Mouse (Mus musculus) forelimb bud, embryonic 11.5 days (tissue): ENCODE measurements around the gene Furin.
"Not testable (repeated sequence)": the region's sequence is repeated elsewhere in the genome, so short reads cannot be mapped to it uniquely, and the experiment has no call there.

Experiments used
- DNase-seq: peaks from one replicate; pipeline ENCODE4 v3.0.0-alpha.2; 2012; ENCODE audit warnings: low read depth, low spot score

Gene Furin

DNA sequence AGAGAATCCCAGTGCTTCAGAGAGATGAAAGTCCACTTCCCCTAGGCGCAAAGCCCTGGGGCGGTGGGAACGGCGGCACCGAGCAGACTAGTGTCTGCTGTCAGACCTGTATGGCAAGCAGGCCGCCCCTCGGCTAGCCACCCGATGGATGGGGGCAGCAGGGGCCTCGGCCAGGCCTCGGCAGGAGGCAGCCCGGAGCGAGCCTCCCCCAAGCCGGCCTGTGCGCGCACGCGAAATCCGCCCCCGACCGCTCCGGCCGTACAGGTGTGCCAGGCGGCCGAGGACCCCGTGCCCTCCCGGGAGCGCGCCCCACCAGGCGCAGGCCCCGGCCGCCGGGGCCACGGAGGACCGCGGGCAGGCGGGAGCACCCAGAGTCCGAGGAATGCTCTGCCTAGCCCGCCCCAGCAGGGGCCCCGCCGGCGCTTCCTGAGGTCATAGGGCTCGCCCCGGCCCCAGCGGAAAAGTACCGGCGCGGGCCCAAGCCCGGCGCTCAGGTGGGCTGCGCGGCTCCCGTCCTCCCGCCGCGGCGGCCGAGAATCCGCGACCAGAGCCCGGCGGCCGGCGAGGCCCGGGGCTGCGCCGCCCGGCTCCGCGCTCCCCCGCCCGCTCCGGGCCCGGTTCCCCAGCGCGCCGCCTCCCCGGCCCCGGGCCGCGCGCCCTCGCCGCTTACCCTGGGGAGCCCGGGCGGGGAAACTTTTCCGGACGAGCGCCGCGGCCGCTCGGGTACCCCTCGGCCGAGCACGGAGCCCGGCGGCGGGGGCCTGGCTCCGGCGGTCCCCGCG lies 3.2 kb downstream of the Furin start:
- DNase-seq, result peak; percentile 39

DNA sequence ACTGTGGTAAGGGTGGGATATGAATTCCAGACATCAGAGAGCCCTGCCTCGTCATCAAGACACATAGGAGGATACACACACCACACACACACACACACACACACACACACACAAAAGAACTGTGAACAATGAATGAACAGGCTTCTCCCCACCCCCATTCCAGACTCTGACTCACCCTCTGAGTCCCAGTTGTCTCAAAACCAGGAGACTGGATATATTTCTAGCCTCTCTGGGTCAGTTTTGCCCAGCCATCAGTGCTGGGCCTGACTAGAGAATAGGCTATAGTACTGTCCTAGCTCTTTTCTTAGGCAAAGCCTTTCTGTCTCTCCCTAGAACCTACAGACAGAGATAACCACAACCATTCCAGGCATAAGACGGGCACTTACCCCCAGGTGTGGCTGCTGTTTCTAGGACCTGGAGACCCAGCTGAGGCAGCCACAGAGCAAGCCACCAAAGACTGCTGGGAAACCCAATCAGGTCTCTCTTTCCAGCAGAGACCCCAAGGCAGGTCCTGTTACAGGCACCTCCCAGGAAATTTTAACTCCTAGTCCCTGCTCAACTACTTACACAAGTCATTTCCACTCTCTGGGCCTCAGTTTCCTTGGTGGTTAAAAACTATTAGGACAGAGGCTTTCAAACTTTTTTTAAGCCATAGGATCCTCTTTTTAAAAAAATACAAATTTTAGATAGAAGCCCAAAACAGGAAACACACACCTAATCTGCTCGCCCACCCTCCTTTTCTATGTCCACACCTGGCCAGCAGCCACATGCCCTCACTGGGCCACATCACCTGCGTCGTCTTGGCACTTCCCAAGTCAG lies 4.0 kb downstream of the Furin start:
- DNase-seq, result no peak

DNA sequence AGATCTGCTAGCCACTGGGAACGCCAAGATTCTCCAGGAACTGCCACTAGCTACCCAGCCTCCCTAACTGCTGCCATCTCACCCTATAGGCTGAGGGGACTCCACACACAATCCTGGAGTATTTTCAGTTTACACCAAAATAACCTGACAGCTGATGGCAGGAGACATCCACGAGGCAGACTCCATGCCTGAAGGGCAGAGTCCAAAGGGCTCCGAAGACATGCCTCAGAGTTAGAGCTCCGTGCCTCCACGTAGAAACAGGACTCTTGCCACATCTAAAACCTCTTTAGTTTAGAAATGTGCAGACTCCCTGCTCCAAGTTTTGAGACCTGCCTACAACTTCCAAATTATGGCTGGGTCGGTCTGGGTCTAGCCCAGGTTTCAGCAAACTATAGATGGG lies 4.7 kb downstream of the Furin start:
- no peak for DNase-seq

DNA sequence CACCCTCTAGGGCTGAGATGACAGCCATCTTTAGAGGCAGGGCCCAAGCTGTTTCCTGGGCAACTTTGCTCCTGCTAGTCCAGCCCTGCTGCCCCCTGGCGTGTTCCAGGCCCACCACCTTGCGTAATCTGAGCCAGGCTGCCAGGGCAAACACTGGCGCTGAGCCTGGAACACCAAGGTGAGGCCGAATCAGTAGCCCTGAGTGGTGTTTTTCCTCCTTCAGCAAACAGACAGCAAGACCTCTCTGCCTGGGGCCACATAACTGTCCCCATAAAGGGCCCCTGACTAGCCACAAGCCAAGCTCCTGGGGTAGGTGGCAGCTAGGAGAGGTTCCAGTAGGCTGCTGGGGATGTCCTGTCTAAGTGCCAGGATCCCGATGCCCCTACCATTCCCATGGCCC lies 5.1 kb downstream of the Furin start:
- DNase-seq, result no peak

DNA sequence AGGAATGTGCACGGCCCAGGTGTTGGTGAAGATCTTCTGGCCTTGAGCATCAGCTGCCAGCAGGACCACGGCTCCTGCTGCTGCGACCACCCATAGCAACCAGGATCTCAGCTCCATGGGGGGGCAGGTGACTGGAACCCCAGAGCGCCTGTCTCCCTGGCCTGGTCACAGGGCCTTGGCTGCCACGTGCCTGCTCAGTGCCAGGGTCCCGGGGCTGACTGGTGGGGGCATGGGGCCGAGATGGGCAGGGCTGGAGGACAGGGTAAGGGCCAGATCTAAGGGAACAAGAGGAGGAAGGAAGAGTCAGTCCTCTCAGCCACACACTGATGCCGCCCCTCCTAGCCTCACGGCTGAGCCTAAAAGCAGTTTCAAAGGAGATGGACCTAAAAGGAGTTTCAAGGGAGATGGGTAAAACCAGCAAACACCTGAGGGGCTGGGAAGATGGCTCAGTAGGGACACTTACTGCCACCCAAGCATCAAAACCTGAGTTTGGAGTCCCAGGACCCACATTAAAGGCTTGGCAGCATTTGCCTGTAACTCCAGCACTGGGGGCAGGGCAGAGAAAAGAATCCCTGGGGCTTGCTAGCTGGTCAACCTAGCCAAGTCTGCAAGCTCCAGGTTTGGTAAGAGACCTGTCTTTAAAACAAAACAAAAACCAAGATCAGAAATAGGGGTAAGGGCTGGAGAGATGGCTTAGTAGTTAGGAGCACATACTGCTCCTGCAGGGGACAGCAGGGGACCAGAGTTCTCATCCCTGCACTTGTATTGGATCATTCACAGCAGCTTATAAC lies 6.4 kb downstream of the Furin start:
- no peak for DNase-seq

DNA sequence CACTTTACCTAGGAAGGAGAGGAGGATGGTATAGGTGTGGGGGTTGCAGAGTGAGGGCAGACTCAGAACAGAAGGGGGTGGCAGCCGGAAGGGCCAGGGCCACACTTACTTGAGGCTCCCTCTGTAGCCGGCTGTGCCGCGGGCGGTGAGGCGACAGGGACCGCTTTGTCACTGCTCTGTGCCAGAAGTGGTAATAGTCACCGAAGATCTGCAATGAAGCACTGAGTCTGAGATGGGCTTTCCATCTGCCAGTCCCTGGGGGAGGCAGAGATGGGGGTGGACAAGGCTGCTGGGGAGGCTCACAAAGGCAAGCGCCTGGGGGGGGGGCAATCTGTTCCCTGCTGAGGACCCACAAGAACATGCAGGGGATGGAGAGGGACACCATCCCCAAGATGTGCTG lies 7.2 kb downstream of the Furin start:
- DNase-seq, result no peak

DNA sequence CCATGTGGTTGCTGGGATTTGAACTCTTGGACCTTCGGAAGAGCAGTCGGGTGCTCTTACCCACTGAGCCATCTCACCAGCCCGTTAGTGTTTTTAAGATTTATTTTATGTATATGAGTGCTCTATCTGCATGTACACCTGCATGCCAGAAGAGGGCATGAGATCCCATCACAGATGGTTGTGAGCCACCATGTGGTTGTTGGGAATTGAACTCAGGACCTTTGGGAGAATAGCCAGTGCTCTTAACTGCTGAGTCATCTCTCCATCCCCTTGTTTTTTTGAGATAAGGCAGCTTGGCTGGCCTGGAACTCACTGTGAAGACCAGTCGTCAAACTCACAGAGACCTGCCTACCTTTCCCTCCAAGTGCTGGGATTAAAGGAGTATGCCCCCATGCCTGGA lies 8.8 kb downstream of the Furin start:
- DNase-seq, result not testable (repeated sequence)

DNA sequence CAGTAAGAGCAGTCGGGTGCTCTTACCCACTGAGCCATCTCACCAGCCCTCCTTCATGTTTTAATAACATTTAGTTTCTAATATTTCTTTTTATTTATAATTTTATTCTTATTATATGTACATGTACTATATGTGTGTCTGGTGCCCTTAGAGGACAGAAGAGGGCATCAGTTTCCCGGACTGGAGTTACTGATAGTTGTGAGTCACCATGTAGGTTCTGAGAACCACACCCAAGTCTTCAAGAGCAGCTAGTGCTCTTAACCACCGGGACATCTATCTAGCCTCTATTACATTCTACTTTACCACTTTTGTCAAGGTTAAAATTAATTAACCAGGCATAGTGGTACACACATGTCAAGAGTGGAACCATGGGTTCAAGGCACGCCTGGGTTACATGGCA lies 10.6 kb downstream of the Furin start:
- no peak for DNase-seq

DNA sequence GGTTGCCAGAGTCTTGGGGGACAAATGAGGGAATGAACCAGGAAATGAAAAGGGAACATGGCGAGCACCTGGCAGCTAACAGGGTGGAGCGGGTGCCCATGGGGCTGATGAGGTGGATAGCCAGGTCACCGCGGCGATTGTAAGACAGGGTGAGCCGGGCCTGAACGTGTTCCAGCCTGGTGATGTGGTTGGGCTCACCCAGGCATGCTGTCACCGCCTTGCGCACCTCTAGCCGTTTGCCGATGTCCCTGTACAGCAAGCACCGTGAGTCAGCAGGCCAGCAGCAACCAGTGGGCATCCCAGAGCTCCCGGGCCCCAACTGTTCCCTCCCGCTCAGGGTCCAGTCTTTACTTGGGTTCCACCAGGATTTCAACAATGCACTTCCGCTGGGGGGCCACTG lies 13.1 kb downstream of the Furin start:
- no peak for DNase-seq

DNA sequence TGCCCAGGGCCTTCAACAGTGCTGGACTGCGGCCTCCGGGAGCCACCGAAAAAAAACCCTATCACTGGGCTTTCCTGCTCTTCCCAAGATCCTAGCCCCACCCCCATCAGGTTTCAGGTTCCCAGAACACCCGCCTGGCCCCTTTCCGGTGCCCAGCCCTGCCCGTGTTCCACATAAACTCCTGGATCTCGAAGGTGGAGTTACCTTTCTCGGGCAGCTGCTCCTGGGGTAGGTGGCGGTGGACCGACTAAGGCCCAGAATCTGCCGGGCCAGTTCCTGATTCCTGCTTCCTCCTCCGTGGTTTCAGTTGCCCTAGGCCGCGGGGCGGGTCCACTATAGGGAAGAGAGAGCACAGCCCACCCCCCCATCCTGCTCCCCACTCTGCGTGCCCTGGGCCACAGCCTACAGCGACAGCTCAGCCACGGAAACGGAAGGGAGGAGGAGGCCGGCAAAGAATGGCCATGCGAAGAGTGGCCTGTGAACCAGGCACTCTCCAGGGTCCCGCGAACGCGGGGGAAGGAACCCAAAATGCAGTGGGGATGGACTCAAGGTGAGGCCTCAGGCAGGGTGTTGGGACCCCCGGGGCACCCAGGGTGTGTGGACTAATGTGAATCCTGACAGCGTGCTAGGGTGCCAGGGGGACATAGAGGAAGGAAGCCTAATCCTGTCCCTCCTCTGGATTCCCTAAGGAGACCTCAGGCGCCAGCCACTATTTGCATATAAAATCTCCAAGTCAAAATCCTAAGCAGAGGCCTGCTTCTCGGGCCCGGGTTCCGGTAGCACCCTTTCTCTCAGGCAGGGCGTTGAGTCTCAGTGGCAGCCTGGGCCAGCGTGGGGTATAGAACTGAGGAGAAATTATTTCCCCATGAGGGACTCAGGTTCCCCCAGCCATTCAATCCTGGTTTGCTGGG lies 17.3 kb downstream of the Furin start, which contains the start of gene Fes:
TSS of gene Fes (minus strand) at position 314 of the 911 bp plus-strand sequence.
- peak; percentile 59 for DNase-seq

DNA sequence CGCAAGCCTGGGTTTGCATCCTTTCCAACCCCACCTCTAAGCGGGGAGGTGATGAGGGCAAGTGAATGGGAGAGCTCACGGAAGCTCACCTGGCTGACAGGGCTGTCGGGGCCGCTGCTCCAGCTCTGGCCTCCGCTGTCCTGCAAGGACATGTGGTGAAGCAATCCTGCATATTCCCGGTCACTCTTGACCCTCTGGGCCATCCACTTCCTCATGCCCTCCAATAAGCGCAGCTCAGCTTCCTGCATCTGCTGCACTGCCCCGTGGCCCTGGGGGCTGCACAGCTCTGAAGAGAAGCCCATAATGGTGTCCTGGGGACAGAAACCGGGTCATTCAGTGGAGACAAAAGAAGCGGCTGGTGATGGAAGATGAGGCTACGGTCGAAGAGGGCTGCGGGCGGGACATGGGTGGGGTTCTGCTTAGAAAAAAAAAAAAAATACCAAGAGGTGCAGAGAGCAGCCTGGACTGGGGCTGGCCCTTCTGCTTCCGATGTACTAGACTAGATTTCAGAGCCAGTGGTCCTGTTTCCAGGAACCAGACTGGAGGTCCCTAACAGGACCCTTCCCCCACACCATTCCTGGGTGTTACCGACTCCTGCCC lies 18.1 kb downstream of the Furin start:
- DNase-seq, result no peak

DNA sequence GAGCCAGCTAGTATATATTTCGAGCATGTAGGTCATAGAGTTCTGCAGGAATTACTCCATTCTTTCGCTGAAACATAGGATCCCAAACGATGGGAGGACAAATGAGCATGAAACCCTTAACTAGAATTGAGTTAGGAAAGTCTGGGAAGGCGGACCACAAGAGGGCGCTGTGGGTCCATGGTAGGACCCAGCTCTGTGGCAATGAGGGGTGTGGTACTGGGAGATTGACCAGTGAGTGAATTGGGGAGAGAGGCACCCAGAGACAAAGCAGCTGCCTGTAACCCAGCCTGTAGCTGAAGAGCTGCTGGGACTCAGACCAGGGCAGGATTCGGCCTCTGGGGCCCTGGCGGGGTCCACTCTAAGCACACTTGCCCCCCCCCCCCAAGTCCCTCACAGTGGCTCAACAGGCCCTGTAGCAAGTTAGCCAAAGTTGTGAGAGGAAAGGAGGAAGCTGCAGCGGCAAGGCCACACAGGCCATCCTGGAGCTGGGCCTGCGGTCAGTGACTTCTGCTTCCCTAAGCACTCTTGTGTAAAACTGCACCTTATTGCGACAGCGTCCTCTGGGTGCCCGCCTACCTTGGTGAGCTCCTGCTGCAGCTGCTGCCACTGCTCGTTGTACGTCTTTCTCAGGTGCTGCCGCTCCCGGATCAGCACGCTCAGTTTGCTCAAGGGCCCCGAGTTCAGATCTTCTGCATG lies 18.9 kb downstream of the Furin start:
- DNase-seq, result peak; percentile 94

DNA sequence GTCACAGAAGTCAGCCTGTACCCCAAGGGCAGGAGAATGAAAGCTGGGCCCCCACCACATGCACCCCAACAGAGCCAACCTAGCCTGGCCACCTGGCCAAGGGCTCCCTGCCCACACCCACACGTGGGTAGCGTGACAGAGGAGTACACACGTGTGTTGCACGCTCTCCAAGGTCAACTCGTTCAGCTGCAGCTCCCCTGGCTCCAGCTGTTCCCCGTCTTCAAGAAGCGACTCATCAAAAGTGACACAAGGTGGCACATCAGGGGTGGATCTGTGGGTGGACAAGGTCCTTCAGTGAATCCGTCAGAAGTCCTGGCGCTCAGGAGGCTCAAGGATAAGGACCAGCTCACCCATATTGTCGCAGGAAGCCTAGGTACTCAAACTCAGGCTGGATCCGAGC lies 22.3 kb downstream of the Furin start:
- no peak for DNase-seq

DNA sequence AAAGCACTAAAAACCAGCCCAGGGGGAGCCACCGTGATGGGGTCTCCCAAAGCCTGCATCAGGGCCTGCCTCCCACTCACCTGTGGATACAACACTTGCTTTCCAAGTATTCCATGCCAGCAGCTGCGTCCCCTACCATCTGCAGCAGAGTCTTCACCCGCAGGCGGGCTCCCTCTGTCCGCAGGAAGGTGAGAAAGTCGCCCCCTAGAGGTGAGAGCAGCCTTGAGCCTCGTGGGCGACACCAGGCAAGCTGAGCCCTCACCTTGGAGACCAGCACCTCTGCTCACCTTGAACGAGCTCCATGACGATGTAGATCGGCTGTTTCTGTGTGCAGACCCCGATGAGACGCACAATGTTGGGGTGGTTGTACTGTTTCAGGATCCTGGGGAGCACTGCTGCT lies 25.7 kb downstream of the Furin start:
- peak; percentile 12 for DNase-seq

DNA sequence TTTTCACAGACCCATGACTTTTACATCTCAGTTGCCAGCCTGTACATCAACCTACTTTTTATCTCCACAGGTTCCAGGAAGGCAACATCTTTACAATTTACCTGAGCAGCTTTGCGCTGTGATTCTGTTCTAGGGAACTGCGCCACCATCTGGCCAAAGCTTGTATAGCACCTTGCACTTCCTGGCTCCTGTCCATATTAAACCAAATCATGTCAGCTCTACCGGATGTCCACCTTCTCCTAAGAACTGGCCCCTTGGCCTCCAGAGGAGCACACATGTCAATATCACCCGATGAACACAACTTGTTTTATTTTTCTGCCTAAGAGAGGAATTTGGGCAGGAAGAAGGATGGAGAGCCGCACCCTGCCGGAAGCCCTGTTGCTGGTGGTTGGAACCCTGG lies 27.8 kb downstream of the Furin start:
- peak; percentile 67 for DNase-seq

DNA sequence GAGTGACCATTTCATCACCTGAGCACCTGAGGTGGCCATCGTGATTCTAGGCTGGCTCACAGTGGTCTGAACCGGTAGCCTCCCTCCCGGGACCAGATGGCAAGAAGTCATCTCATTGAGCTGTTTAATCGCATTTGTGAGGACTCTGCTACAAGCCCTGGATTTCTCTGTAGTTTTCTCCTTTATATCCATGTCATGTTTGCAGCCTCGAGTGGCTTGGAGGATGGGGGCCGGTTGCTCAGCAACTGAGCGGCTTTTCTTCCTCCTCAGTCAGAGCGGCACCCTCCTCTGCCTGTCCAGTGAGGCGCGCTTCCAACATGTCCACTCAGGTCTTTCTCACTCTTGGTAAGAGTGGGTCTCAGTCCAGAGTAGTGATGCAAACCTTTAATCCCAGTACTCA lies 29.0 kb downstream of the Furin start:
- no peak for DNase-seq

DNA sequence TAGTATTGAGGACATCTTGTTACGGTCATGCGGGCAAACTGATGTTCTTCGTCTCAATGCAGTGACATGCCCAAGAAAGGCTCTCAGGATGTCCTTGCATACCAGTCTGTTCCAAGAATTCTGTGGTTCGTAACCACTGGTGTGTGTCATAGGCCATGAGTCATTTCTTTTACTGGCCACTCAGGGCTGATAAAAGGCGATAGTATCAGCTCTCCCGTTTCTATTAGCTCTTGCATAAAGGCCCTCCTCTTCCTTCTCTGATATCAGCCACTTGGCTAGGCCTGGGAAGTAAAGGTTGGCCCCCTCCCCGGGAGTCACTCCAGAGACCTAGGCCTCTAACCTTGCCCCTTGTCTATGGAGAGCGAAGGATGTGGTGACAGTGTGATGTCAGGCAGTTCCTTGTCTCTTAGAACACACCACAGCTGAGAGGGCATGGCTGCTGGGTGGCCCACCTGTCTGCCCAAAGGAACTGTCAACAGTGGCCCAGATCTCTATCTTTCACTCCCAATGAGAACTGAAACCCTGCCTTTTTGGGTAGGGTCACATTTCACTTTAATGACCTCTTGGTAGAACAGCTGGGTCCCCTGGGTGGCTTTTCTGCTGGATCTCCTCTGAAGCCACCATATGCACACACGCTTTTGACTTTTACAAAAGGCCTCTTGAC lies 29.7 kb downstream of the Furin start:
- DNase-seq, result no peak

DNA sequence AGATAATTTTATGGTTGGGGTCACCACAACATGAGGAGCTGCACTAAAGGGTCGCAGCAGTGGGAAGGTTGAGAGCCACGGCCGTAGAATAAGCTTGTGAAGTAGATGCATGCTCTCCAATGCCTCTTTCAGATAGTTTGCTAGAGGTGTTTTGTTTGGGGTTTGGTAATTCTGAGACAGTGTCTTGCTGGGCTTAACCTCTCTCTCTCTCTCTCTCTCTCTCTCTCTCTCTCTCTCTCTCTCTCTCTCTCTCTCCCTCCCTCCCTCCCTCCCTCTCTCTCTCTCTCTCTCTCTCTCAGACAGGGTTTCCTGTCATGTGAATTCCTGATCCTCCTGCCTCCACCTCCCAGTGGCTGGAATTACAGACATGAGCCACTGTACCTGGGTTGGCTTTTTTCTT lies 30.5 kb downstream of the Furin start:
- no peak for DNase-seq

DNA sequence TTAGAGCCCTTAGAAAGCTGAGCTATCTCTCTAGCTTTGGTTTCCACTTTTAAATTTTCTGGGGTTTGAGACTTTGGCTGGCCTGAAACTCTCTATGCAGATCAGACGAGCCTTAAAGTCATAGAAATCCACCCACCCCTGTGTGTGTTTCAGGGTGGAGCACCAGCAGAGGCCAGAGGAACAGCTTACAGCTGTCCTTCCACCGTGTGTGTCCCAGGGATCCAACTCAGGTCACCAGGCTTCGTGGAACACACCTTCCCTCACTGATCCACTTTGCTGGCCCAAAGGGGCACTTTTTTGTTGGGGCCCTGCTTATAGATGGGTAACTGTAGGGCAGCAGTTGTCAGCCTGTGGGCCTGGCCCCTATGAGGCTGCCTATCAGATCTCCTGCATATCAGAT lies 31.0 kb downstream of the Furin start:
- no peak for DNase-seq

DNA sequence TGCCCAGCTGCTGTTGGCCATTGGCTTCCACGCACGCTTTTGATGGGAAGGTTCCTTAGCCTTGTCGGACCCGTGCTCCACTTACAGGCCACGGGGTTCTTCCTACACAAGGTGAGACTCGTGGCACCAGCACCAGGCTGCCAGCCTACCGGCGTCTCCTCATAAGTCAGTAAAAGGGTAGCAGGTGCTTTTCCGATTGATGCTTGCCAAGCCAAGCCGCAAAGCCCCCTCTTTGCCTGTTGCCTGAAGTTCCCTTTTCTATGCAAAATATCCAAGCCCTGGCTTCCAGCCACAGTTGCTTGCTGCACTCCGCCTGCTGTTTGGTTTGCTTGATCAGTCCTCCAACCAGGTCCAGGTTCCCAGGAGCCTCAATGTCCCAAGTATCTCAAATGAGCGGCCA lies 31.4 kb downstream of the Furin start:
- no peak for DNase-seq
